Mouse (Mus musculus) olfactory bulb, adult 2 months (tissue): ENCODE data around the gene Pemt. TPM values are rescaled to one million over a fixed set of nuclear protein-coding genes. Genes with fewer than 3 reads are reported as not detected.

Experiments used
- H3K27ac ChIP-seq: fragments of 200-500 bp; 2 replicates; pipeline ENCODE4 v1.5.1; 2012; ENCODE audit warnings: low read depth, low read length; ENCODE audit not compliant: insufficient read depth
- H3K4me1 ChIP-seq: fragments of 200-500 bp; 2 replicates; pipeline ENCODE4 v1.6.1; 2012; ENCODE audit warnings: low read length; ENCODE audit not compliant: control insufficient read depth, insufficient read depth
- H3K4me3 ChIP-seq: fragments of 200-500 bp; 2 replicates; pipeline ENCODE4 v1.5.1; 2012; ENCODE audit warnings: mild to moderate bottlenecking, low read depth, low read length, moderate library complexity; ENCODE audit not compliant: insufficient read depth
- CTCF ChIP-seq: fragments of 200-500 bp; IDR thresholded peaks from 2 replicates; pipeline ENCODE4 v1.5.1; 2012; ENCODE audit warnings: low read depth, mild to moderate bottlenecking, low read length, moderate library complexity; ENCODE audit not compliant: insufficient read depth
- POLR2A ChIP-seq: fragments of 200-500 bp; IDR thresholded peaks from 2 replicates; pipeline ENCODE4 v1.6.1; 2012; ENCODE audit warnings: mild to moderate bottlenecking, low read depth, low read length, moderate library complexity; ENCODE audit not compliant: insufficient read depth
- WGBS: fragments of 180-500 bp; shearing (Covaris S2); methylation state at CpG from one replicate; pipeline ENCODE4 v1.1.7; 2018; 5-methylcytosine and 5-hydroxymethylcytosine counted together
- polyA plus RNA-seq: library from polyadenylated mRNA; stranded (reverse); fragments of >200 nt; gene quantifications from 2 replicates; pipeline ENCODE4 v1.2.4, GENCODE M21; 2012; ENCODE audit warnings: low replicate concordance; ENCODE audit not compliant: missing spikeins, insufficient read depth, insufficient read length

The Pemt gene
- polyA plus RNA-seq, 1 experiment: not detected

- Histone ChIP-seq H3K27ac (no peak overlapping the region), H3K4me1 (peaks cover 9% of the 10 kb centered on the region), H3K4me3 (no peak overlapping the region)
- 78% methylated on average over 4 of the region's 4 CpGs for WGBS
- TF ChIP-seq POLR2A (no peak), CTCF (no peak)
Observed at GRCm38 (mm10) chr11:59930031-59930430, 116.3 kb downstream of the Pemt start.

GRCm38 (mm10) chr11:59921265-59921664 lies 125.0 kb downstream of the Pemt start:
- 32% methylated on average over 7 of the region's 7 CpGs for WGBS
- no peak overlapping the region for H3K4me3 ChIP-seq
- TF ChIP-seq CTCF: no peak
- no peak for TF ChIP-seq POLR2A
- no peaks in the 10 kb centered on the region for H3K4me1 ChIP-seq
- H3K27ac ChIP-seq: no peak overlapping the region

Other genes with a start within 250 kb of the Pemt start
- not detected in 2 replicates for gene Flcn, start 236.5 kb downstream of the Pemt start, polyA plus RNA-seq
- gene Nt5m, start 207.0 kb downstream of the Pemt start, polyA plus RNA-seq: not detected in 2 replicates
- not detected in 2 replicates for gene Cops3, start 206.7 kb downstream of the Pemt start, polyA plus RNA-seq
- not detected in 2 replicates for gene Med9, start 98.3 kb downstream of the Pemt start, polyA plus RNA-seq
- gene Rasd1, start 81.5 kb downstream of the Pemt start, polyA plus RNA-seq: not detected in 2 replicates
- 123 TPM in 1 of 2 replicates, not detected in the other for gene Rai1, start 58.5 kb upstream of the Pemt start, polyA plus RNA-seq
- gene Srebf1, start 176.1 kb upstream of the Pemt start, polyA plus RNA-seq: not detected in 2 replicates